Mouse (Mus musculus) liver, embryonic 14.5 days (tissue): ENCODE measurements around the gene Apol9b. TPM values are rescaled to one million over a fixed set of nuclear protein-coding genes. Genes with fewer than 3 reads are reported as not detected.
"Not testable (repeated sequence)": the region's sequence is repeated elsewhere in the genome, so short reads cannot be mapped to it uniquely, and the experiment has no call there.

Experiments
- ATAC-seq: fragments of 200-750 bp; cut with Nextera tagmentation; 2 replicates; pipeline ENCODE4 v1.8.0; 2017; ENCODE audit warnings: moderate number of reproducible peaks, mild to moderate bottlenecking, moderate library complexity; ENCODE audit not compliant: insufficient read depth
- DNase-seq, 3 experiments: peaks; one replicate each; pipeline ENCODE4 v3.0.0-alpha.2; 2012 to 2013; ENCODE audit warnings: low read depth in 3 of 3, low spot score in 3 of 3
- H3K27ac ChIP-seq: fragments of 300-500 bp; sonication (generic); 2 replicates; pipeline ENCODE4 v1.5.1; 2014; ENCODE audit warnings: moderate library complexity, mild to moderate bottlenecking, control low read depth, inconsistent platforms
- H3K27me3 ChIP-seq: fragments of 300-500 bp; sonication (generic); 2 replicates; pipeline ENCODE4 v1.6.1; 2014; ENCODE audit warnings: mild to moderate bottlenecking, low read length, moderate library complexity; ENCODE audit not compliant: control insufficient read depth, insufficient read depth
- H3K36me3 ChIP-seq: fragments of 300-500 bp; sonication (generic); replicated peaks from 2 replicates; pipeline ENCODE4 v1.6.1; 2014; ENCODE audit warnings: low read depth; ENCODE audit not compliant: control insufficient read depth, insufficient read depth
- H3K4me1 ChIP-seq, 2 experiments: fragments of 200-500 bp in 1 of 2; fragments of 300-500 bp in 1 of 2; sonication (generic) in 1 of 2; replicated peaks; 2 replicates each; pipeline ENCODE4 v1.6.1; 2012 to 2014; ENCODE audit warnings: antibody characterized with exemption in 1 of 2, inconsistent platforms in 1 of 2, low read length in 1 of 2; ENCODE audit not compliant: control insufficient read depth in 2 of 2, insufficient read depth in 2 of 2
- H3K4me2 ChIP-seq: fragments of 300-500 bp; sonication (generic); 2 replicates; pipeline ENCODE4 v1.6.1; 2014; ENCODE audit warnings: low read depth, mild to moderate bottlenecking, control low read depth, moderate library complexity
- H3K4me3 ChIP-seq, 2 experiments: fragments of 200-500 bp in 1 of 2; fragments of 300-500 bp in 1 of 2; sonication (generic) in 1 of 2; 2 replicates each; pipeline ENCODE4 v1.5.1; 2012 to 2014; ENCODE audit warnings: low read depth in 2 of 2, low read length in 2 of 2, mild to moderate bottlenecking in 2 of 2, control low read depth in 1 of 2, inconsistent platforms in 1 of 2, moderate library complexity in 1 of 2; ENCODE audit not compliant: insufficient read depth in 1 of 2
- H3K9ac ChIP-seq: fragments of 300-500 bp; sonication (generic); replicated peaks from 2 replicates; pipeline ENCODE4 v1.6.1; 2014; ENCODE audit warnings: mild to moderate bottlenecking, control low read depth, moderate library complexity
- H3K9me3 ChIP-seq: fragments of 300-500 bp; sonication (generic); 2 replicates; pipeline ENCODE4 v1.6.1; 2016; ENCODE audit warnings: low read length, mixed read lengths; ENCODE audit not compliant: control insufficient read depth
- CTCF ChIP-seq: IDR thresholded peaks from 2 replicates; pipeline ENCODE4 v1.5.1; 2016; ENCODE audit warnings: antibody characterized with exemption, low read depth, control low read depth
- WGBS: fragments of 180-500 bp; shearing (Covaris S2); extraction: QIAGEN DNeasy Blood & Tissue Kit; methylation state at CpG from one replicate; pipeline ENCODE4 v1.1.7; 2014; ENCODE audit not compliant: insufficient replicate concordance; 5-methylcytosine and 5-hydroxymethylcytosine counted together
- polyA plus RNA-seq, 2 experiments: library from polyadenylated mRNA; depleted of rRNA in 1 of 2; stranded (reverse) in 1 of 2; unstranded in 1 of 2; fragments of >200 nt; fragmentation: Nextera tagmentation in 1 of 2; extraction: Ambion mirVana in 1 of 2; gene quantifications; 2 replicates each; pipeline versions ENCODE4 v1.2.1 to v1.2.3; 2012 to 2014

Apol9b gene
- polyA plus RNA-seq, 2 experiments = 0.04 to 0.06 TPM

DNA sequence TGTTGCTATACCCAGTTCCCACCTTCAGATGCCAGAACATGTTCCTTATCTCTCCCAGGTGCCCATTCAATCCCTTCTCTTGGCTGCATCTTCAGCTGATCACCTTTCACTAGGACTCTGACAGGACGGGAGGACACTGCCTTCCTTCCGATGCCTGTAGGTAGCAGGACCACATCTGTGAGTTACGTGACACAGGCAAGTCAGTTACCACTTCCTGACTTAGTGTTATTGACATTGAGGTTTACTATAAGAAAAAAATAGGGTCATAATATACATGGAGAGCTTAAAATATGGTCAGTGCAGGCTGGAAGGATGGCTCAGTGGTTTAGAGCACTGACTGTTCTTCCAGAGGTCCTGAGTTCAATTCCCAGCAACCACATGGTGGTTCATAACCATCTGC, 7.3 kb upstream of the Apol9b start:
- H3K9me3 ChIP-seq, H3K9ac ChIP-seq, H3K27ac ChIP-seq, DNase-seq, H3K36me3 ChIP-seq, H3K4me3 ChIP-seq, H3K27me3 ChIP-seq, ATAC-seq, H3K4me2 ChIP-seq, H3K4me1 ChIP-seq: not testable (repeated sequence)
- no CpG with 5 or more reads among the region's 3 CpGs for WGBS

DNA sequence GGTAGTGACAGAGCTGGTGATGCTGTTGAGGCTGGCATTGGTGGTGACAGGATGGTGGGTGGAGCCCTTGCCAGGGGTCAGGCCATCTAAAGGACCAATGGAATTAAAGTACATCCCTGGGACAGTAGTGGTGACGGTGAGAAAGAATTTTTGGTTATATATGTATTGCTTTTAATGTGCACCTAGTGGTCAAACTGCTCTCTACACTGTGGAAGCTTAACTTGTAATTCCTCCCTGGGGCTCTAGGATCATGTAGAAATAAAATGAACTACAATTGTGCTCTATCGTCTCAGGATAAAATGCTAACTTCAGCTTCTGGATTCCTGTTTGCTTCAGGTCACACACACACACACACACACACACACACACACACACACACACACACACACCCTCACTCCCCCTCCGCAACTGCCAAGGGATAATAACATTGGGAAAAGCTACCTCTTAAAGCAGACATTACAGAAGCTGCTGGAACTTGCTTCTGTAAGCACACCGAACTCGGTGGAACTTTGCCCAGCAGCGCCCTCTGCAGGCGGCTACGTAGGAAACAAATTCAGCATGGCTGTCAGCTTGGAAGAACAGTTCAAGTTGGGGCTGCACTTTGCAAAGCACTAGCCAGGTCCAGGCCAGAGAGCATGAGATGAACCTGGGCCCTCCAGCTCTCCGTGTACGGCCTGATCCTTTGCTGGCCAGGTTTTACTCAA, 4.5 kb upstream of the Apol9b start:
- not testable (repeated sequence) for H3K4me2 ChIP-seq, H3K4me3 ChIP-seq, H3K4me1 ChIP-seq, H3K36me3 ChIP-seq, ATAC-seq, H3K9me3 ChIP-seq, H3K9ac ChIP-seq, DNase-seq, H3K27ac ChIP-seq, H3K27me3 ChIP-seq
- 8% methylated on average over 2 of the region's 10 CpGs for WGBS
- TF ChIP-seq CTCF = 0 out of 2 replicates have a peak, but pooled peaks have one; percentile 10

DNA sequence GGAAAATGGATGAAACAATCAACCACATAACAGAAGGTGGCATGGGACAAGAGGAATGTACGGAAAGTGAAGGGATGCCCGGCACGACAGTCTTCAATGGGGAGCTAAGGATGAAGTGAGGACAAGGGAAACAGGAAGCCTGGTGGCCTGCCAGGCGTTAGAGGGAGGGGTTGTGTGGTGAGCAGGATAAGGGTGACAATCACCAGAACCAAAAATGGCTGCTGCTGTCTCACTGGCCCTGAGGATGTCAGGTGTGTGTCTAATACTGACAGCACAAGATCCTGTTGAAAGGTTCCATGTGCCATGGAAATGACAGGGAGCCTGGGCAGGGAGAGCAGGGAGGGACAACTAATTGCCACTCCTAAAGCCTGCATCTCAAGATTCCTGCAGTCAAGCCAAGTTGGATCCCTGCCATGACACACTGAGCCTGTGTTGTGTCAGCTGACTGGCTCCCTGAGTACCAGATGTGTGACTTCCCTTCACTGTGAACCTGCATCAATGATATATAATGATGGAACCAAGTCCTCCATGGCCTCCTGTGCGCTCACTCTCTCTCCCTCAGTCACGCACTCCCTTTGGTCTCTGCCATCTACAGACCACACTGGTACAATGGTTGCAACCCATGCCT, 3.3 kb upstream of the Apol9b start:
- not testable (repeated sequence) for H3K4me1 ChIP-seq, H3K27ac ChIP-seq, ATAC-seq, H3K9ac ChIP-seq, H3K36me3 ChIP-seq, H3K9me3 ChIP-seq, H3K4me2 ChIP-seq, H3K4me3 ChIP-seq, DNase-seq, H3K27me3 ChIP-seq
- 53% methylated on average over 6 of the region's 6 CpGs for WGBS

DNA sequence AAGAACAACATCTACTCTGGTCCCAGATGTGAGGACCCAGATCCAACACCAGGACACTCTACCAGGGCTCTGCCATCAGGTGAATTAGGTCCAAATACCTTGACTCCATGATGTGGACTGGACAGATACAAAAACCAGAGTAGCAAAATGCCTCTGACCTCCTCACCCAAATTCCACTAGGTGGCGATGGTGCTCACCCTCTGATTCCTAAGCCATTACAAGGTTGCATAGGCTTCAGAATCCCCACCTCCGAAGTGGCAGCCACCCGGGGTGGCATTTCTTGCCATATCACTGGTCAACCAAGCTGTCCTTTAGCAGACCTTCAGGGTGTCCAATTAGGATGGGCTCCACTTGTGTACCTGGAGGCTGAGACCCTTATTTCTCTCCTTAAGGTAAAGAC, 1.7 kb upstream of the Apol9b start:
- DNase-seq, H3K36me3 ChIP-seq, H3K27ac ChIP-seq, H3K4me1 ChIP-seq, H3K9me3 ChIP-seq, H3K4me3 ChIP-seq, H3K9ac ChIP-seq, H3K27me3 ChIP-seq, ATAC-seq, H3K4me2 ChIP-seq: not testable (repeated sequence)
- WGBS = 2% methylated on average over 3 of the region's 3 CpGs
- peak; percentile 67 for TF ChIP-seq CTCF

DNA sequence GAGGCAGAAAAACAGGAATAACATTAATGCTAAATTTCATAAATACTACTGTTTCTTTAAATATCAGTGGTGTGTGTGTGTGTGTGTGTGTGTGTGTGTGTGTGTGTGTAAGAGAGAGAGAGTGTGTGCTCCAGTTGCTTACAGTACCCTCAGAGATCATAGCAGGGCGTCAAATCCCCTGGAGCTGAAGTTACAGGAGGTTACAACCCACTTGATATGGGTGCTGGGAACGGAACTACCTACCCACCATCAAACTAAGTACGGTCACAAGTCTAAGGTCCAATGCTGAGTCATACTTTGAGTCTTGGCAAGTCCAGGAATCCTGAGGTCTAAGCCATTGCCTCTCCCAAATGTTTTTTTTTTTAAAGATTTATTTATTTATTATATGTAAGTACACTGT, 1.1 kb upstream of the Apol9b start:
- not testable (repeated sequence) for H3K9me3 ChIP-seq, H3K27ac ChIP-seq, DNase-seq, H3K4me2 ChIP-seq, H3K4me3 ChIP-seq, H3K36me3 ChIP-seq, ATAC-seq, H3K27me3 ChIP-seq, H3K9ac ChIP-seq, H3K4me1 ChIP-seq
- 51% methylated on average over 3 of the region's 3 CpGs for whole genome bisulfite sequencing
